Mouse (Mus musculus): ENCODE data around the gene Lrrc26. TPM values are rescaled to one million over a fixed set of nuclear protein-coding genes. Genes with fewer than 3 reads are reported as not detected.
"Not testable (repeated sequence)": the region's sequence is repeated elsewhere in the genome, so short reads cannot be mapped to it uniquely, and the experiment has no call there.

Gene Lrrc26
- polyA plus RNA-seq, 1 experiment from 2014 or later = 34.9 TPM

DNA sequence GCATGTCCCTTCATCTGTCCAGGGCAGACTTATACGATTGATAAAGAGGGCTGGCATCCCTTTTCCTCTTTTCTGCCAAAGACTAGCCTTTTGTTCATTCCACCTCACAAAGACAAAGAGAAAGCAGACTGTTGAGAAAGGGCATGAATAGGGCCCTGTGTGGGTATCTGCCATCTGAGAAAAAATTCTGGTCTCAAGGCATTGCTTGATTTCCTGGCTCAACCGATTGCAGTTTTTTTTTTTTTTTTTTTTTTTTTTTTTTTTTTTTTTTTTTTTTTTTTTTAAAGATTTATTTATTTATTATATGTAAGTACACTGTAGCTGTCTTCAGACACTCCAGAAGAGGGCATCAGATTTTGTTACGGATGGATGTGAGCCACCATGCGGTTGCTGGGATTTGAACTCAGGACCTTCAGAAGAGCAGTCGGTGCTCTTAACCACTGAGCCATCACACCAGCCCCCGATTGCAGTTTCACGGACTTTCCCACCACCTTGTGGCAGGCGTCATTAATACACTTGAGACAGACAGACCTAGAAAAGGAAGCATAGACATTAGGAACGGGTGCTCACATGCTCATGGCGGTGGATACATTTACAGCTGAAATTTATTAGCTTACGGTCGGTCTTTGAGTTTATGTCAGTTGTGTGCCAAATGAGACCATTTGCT lies 33.1 kb upstream of the Lrrc26 start:
- WGBS = 50% methylated on average over 11 of the region's 12 CpGs
- H3K4me1 ChIP-seq (replicated peaks; ENCODE audit: control insufficient read depth, insufficient read depth); H3K36me3 ChIP-seq (ENCODE audit: control insufficient read depth, insufficient read depth, low read length); H3K9me3 ChIP-seq (ENCODE audit: control insufficient read depth, low read length); ATAC-seq (ENCODE audit: low FRiP score, low TSS enrichment); H3K27me3 ChIP-seq (ENCODE audit: control insufficient read depth, insufficient read depth, low read length): not testable (repeated sequence)
- Histone ChIP-seq H3K4me3 (ENCODE audit: low read depth, low read length) (peak overlapping the region; percentile 99), H3K9ac (ENCODE audit: low read length) (peak overlapping the region; percentile 93; the same call in 1 of the 2 replicates), H3K27ac (replicated peaks) (peak overlapping the region; percentile 92; the same call in 1 of the 2 replicates), H3K4me2 (replicated peaks; ENCODE audit: low read depth) (peak overlapping the region; percentile 89)
- DNase-seq (ENCODE audit: low spot score) = peak; percentile 76
- TF ChIP-seq CTCF (IDR thresholded peaks at IDR 0.05; ENCODE audit: low read depth) = peak; percentile 70

DNA sequence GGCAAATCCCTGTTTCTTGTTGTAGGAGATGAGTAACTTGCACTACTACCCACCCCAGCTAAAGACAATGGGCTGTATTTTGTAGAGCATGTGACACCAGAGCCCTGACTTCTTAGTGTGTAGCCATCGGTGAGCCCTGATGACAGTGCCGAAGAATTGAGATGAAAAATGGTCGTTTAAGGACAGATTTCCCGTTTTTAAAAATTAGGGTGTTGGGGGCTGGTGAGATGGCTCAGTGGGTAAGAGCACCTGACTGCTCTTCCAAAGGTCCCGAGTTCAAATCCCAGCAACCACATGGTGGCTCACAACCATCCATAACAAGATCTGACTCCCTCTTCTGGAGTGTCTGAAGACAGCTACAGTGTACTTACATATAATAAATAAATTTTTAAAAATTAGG lies 32.5 kb upstream of the Lrrc26 start:
- not testable (repeated sequence) for H3K4me1 ChIP-seq (replicated peaks; ENCODE audit: control insufficient read depth, insufficient read depth); DNase-seq (ENCODE audit: low spot score); H3K9ac ChIP-seq (ENCODE audit: low read length); H3K36me3 ChIP-seq (ENCODE audit: control insufficient read depth, insufficient read depth, low read length); H3K4me2 ChIP-seq (replicated peaks; ENCODE audit: low read depth); H3K4me3 ChIP-seq (ENCODE audit: low read depth, low read length); H3K27me3 ChIP-seq (ENCODE audit: control insufficient read depth, insufficient read depth, low read length); H3K27ac ChIP-seq (replicated peaks); H3K9me3 ChIP-seq (ENCODE audit: control insufficient read depth, low read length); ATAC-seq (ENCODE audit: low FRiP score, low TSS enrichment)
- 86% methylated on average over 5 of the region's 5 CpGs for WGBS

DNA sequence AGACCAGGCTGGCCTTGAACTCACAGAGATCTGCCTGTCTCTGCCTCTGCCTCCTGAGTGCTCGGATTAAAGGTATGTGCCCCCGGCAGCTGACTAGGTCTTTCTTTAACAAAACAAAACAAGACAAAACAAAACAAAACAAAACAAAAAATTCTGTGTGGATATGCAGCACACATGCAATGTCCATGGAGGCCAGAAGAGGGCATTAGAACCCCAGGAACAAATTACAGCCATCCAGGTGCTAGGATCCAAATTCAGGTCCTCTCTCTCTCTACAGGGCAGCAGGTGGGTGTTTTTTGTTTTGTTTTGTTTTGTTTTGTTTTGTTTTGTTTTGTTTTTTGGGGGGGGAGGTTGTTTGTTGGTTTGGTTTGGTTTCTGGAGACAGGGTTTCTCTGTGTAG lies 30.8 kb upstream of the Lrrc26 start:
- H3K9ac ChIP-seq (ENCODE audit: low read length) = no peak overlapping the region
- no peak overlapping the region for H3K4me3 ChIP-seq (ENCODE audit: low read depth, low read length)
- 71% methylated on average over 2 of the region's 2 CpGs for WGBS
- H3K36me3 ChIP-seq (ENCODE audit: control insufficient read depth, insufficient read depth, low read length) = no peaks in the 10 kb centered on the region
- no peaks in the 10 kb centered on the region for H3K9me3 ChIP-seq (ENCODE audit: control insufficient read depth, low read length)
- no peak overlapping the region for H3K27ac ChIP-seq (replicated peaks)
- H3K4me2 ChIP-seq (replicated peaks; ENCODE audit: low read depth) = no peak overlapping the region
- DNase-seq (ENCODE audit: low spot score) = no peak
- no peak for TF ChIP-seq EP300 (optimal IDR thresholded peaks at IDR 0.05)
- TF ChIP-seq CTCF (IDR thresholded peaks at IDR 0.05; ENCODE audit: low read depth) = peak; percentile 72
- H3K27me3 ChIP-seq (ENCODE audit: control insufficient read depth, insufficient read depth, low read length) = no peaks in the 10 kb centered on the region
- no peak for ATAC-seq (ENCODE audit: low FRiP score, low TSS enrichment)
- H3K4me1 ChIP-seq (replicated peaks; ENCODE audit: control insufficient read depth, insufficient read depth) = peaks cover 6% of the 10 kb centered on the region; the same call in 1 of the 2 replicates

DNA sequence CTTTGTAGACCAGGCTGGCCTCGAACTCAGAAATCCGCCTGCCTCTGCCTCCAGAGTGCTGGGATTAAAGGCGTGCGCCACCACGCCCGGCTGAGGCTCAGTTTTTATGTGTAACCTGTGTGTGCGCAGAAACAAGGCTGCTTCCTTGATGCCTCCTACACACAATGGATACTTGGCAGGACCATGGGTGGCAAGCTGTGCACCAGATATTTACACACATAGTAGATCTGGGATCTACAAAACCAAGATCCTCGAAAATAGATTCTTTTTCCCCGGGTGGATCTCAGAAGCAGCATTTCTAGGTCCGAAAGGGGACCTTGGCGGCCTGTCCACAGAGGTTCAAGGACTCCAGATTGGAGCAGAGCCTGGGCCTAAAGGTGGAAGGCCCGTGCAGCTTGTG lies 27.8 kb upstream of the Lrrc26 start:
- ATAC-seq (ENCODE audit: low FRiP score, low TSS enrichment) = peak; percentile 4
- peak overlapping the region; percentile 84 for H3K4me3 ChIP-seq (ENCODE audit: low read depth, low read length)
- no peak for DNase-seq (ENCODE audit: low spot score)
- peak overlapping the region; percentile 79 for H3K27ac ChIP-seq (replicated peaks)
- TF ChIP-seq CTCF (IDR thresholded peaks at IDR 0.05; ENCODE audit: low read depth) (no peak), EP300 (optimal IDR thresholded peaks at IDR 0.05) (no peak)
- no peaks in the 10 kb centered on the region for H3K27me3 ChIP-seq (ENCODE audit: control insufficient read depth, insufficient read depth, low read length)
- H3K9ac ChIP-seq (ENCODE audit: low read length) = peak overlapping the region; percentile 23; the same call in 1 of the 2 replicates
- H3K36me3 ChIP-seq (ENCODE audit: control insufficient read depth, insufficient read depth, low read length) = no peaks in the 10 kb centered on the region
- 41% methylated on average over 12 of the region's 12 CpGs for WGBS
- peaks cover 6% of the 10 kb centered on the region; the same call in 1 of the 2 replicates for H3K4me1 ChIP-seq (replicated peaks; ENCODE audit: control insufficient read depth, insufficient read depth)
- H3K4me2 ChIP-seq (replicated peaks; ENCODE audit: low read depth) = peak overlapping the region; percentile 98
- no peaks in the 10 kb centered on the region for H3K9me3 ChIP-seq (ENCODE audit: control insufficient read depth, low read length)

DNA sequence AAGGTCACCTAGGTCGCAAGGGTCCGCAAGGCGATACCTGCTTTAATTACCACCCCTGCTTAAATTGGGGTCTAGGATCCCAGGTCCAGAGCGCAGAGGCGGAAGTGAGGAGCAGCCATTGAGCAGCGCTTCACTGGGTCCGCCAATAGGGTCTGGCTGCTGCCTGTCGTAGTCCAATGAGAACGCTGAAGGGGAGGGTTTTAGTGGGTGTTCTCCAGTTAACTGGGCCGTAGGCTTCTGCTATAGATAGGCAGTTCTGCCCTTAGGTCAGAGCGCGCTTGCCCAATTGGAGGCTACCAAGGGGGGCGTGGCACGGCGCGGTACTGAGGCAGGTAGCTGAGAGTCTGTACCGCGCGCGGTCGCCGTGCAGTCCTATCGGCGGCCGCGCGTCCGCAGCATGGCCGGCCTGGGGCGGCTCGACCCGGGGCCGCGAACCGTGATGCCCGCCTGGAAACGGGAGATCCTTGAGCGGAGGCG lies 27.4 kb upstream of the Lrrc26 start, which contains the start of gene Tprn:
Tprn (plus strand) TSS at position 328 of the 477 bp plus-strand sequence.
- TF ChIP-seq EP300 (optimal IDR thresholded peaks at IDR 0.05) (peak; percentile 61), CTCF (IDR thresholded peaks at IDR 0.05; ENCODE audit: low read depth) (0 out of 2 replicates have a peak, but pooled peaks have one; percentile 9)
- H3K36me3 ChIP-seq (ENCODE audit: control insufficient read depth, insufficient read depth, low read length) = no peaks in the 10 kb centered on the region
- peak within 1 kb of the TSS; percentile 84 for H3K4me3 ChIP-seq (ENCODE audit: low read depth, low read length)
- no peaks in the 10 kb centered on the region for H3K27me3 ChIP-seq (ENCODE audit: control insufficient read depth, insufficient read depth, low read length)
- ATAC-seq (ENCODE audit: low FRiP score, low TSS enrichment) = peak; percentile 94
- WGBS = under 1% methylated on average over 33 of the region's 39 CpGs
- H3K27ac ChIP-seq (replicated peaks) = peak within 1 kb of the TSS; percentile 92
- peaks cover 6% of the 10 kb centered on the region; the same call in 1 of the 2 replicates for H3K4me1 ChIP-seq (replicated peaks; ENCODE audit: control insufficient read depth, insufficient read depth)
- H3K9ac ChIP-seq (ENCODE audit: low read length) = peak within 1 kb of the TSS; percentile 83
- DNase-seq (ENCODE audit: low spot score) = peak; percentile 97
- no peaks in the 10 kb centered on the region for H3K9me3 ChIP-seq (ENCODE audit: control insufficient read depth, low read length)
- H3K4me2 ChIP-seq (replicated peaks; ENCODE audit: low read depth) = peak within 1 kb of the TSS; percentile 98
